Mouse (Mus musculus): ENCODE data around the gene Nucb1.
A peak's percentile ranks its signal among the peaks of the same experiment; 100 is the strongest.
"Not testable (repeated sequence)": the region's sequence is repeated elsewhere in the genome, so short reads cannot be mapped to it uniquely, and the experiment has no call there.

Nucb1 gene

DNA sequence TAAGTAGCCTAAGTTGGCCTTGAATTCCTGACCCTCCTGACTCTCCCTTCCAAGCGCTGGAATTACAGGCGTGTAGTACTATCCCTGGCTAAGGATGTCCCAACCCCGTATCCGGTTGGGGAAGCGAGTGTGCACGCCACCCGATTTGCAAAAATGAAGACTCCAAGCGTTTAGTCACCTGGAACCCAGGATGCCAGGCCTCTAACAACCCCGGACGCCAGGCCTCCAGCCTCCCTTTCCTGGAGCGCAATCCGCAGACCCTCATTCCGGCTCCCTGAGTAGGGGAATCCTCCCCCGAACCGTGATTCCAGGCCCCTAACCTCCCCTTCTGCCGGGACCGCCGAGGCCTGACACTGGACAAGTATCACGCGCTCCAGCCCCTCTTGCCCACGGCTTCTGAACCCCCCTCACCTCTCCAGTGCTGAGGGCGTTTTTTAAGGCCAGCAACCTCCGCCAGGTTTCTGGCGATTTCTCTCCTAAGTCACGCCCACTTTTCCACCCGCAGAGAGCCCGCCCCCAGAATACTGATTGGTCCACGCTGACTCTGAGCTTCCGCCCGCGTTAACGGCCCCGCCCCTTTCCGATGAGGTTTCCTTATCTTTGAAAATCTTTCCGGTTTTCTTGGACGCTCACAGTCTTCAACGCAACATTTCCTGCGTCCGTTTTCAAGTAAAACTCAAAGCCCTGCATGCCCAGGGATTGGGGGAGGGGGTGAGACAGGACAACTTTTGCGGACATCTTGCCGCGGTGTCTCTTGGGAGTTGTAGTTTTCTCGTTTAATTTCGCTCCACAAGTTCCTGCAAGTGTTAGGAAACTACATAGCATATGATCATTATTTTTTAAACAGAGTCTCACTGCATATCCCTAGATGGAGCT is at the start of gene Nucb1:
TSS of gene Nucb1 (minus strand) at position 495 of the 876 bp plus-strand sequence.
- DNase-seq = peak; percentile 92 to 93

DNA sequence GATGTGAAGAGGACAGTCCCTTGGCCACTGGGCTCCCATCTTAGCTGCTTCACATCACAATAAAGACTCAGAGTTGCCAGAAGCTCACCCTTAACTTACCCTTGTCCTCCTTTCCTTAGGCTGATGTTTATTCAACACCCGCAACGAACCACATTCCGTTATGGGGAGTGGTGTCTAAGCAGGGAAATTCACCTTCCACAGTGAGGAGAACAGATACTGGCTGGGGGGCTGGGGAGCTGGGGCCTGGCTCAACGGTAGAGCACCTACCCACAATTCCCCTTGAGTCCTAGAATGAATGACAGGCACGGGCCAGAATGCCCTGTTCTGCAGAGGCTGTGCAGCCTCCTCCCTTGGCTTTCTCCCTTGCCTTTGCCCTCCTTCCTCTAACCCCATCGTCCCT is 48.7 kb upstream of the Nucb1 start:
- no peak for DNase-seq

DNA sequence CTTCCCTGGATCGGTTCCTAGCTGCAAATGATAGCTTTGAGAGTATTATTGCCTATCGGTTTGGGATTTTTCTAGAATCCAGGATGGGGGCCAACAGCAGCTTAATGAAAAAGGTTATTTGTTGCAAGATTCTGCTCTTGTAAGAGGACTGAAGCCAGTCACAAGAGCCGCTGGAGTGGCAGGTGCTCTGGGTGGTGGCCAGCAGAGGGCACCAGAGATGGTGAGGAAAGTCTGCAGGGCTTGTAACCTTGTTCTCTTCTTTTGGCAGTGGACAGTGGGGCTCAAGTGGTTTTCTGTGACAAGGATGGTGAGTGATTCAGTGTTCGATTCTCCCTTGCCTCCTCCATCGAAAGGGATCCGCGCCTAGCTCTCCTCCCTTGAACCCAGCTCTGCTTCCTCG is 45.6 kb upstream of the Nucb1 start:
- DNase-seq = peak; percentile 88 to 93

DNA sequence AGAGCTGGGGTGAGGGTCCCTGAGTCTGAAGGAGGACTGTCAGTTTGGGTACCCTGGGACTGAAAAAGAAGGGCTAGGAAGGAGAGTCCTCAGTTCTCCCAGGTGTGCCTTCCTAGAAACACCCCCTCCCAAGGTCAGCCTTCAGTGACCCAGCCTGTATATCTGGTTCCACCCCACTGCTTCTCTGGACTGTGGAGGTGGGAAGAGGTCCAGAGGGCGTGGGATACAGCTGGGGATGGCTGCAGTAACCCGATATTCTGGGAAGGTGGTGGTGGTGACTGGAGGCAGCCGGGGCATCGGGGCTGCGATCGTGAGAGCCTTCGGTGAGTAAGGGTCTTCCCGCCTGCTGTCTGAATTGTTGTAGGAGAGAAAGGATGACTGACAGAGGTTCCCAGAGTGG is 44.5 kb upstream of the Nucb1 start, which contains the start of gene Hsd17b14:
TSS of gene Hsd17b14 (plus strand) at position 150 of the 400 bp plus-strand sequence.
- DNase-seq = no peak

DNA sequence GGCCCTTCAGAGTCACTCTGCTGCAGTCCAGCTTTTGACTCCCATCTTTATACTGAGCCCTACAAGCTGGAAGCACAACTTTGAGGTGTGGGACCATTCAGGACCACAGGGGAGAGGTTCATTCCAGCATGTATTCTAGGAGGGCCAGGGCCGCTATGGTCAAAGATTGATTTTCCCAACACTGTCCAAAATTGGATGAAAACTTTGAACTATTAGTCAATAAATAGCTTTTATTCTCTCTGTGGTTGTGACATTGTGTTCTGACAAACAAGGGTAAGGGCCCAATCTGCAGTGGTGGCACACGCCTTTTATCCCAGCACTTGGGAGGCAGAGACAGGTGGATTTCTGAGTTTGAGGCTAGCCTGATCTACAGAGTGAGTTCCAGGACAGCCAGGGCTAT is 43.8 kb upstream of the Nucb1 start:
- no peak for DNase-seq

DNA sequence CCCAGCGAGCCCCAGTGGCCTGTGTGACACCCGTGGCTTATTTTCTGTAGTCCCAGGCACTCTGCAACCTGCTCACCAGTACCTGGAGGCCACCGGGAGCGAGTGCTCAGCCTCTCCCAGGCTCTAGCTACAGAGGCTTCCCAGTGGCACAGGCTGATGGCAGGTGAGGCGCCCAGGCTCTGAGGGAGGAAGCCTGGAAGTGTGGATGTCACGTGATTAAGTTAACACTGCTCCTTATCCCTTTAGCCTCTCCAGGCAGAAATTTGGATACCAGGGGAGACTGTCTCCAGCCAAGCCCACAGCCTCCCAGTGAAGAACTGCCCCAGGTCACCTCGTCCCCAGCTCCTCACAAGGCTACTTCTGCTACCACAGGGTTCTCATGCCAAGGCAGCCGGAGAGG is 43.3 kb upstream of the Nucb1 start:
- no peak for DNase-seq

DNA sequence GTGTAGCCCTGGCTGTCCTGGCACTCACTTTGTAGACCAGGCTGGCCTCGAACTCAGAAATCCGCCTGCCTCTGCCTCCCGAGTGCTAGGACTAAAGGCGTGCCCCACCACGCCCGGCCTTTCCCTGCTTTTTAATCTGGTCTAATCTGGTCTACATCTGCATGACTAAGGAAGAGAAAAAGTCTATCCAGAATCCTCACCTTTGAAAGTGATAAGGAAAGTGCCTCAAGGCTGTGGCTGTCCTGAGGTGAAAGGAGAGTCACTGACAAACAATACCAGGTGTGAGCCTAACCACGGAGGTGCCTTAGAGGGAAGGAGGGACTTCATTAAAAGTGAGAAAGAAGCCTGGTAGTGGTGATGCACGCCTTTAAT is 41.3 kb upstream of the Nucb1 start:
- no peak for DNase-seq

DNA sequence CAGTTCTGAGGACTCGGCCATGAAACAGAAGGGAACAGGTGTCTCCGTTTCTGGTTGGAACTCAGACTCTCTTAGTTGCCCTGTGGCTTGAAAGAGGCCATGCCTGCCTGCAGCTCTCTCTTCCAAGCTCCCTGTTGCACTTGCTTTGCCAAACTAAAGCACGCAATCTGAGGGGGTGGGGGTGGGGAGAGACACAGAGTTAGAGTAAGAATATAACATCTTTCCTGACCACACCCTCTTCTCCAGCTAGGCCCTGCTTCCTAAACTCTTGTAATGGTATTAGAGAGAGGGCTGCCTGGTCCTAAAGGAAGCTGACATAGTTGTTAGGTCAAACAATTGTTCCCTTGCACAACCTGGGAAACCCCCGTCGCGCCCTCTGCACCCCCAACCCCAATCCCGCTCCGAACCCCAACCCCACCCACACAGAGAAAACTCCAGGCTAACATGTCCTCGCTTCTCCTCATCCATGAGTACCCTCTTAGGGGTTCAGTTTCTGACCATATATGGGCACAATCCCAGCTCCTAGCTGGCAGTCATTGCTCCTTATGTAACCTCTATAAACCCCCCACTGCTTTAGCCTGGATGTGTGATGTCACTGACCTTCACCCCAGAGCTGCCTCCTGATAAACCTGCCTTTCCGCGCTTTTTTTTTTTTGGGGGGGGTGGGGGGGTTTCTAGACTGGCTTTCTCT is 40.8 kb upstream of the Nucb1 start:
- DNase-seq = no peak

DNA sequence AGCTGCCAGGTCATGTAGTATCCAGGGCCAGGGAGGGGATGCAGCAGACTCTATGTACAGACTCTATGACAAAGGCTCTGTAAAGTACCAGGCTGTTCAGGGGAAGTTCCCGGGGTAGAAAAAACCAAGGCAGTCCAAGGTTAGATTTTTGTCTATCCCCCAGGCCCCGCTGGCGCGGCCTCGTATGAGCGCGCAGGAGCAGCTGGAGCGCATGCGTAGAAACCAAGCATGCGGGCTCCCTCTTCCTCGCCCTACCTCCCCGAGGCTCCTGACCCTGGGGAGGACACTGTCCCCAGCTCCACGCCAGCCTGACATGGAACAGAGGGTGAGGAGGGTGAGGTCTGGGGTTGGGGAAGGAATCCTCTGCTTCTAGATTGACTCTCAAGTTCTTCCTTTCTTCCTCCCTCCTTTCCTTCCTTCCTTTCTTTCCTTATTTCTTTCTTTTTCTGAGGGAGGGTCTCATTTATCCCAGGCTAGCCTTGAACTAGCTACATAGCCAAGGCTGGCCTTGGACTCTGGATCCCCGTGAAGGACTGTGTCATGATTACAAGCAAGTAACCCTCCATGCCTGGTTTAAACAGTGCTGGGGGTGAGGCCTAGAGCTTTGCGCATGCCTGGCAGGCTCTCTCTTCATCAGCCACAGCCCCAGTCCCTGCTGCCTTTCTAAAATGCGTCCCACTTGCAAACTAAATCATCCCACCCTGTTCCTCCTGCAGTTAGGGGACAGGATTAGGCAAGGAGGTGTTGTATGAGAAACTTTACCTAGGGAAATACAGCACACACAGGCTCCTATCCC is 39.6 kb upstream of the Nucb1 start:
- DNase-seq = no peak

DNA sequence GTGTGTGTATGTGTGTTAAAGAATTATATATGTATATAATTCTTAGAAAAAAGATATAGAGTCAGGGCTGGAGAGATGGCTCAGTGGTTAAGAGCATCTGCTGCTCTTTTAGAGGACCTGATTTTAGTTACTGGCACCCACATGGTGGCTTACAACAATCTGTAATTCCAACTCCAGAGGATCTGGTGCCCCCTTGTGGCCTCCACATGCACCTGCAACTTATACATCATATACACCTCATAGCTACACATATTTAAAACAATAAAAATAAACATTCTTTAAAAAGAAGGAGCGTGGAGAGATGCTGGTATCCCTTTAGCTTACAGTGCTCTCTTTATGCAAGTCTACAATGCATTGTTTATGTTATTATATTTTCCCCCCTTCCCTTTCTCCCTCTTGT is 34.3 kb upstream of the Nucb1 start:
- DNase-seq = no peak

DNA sequence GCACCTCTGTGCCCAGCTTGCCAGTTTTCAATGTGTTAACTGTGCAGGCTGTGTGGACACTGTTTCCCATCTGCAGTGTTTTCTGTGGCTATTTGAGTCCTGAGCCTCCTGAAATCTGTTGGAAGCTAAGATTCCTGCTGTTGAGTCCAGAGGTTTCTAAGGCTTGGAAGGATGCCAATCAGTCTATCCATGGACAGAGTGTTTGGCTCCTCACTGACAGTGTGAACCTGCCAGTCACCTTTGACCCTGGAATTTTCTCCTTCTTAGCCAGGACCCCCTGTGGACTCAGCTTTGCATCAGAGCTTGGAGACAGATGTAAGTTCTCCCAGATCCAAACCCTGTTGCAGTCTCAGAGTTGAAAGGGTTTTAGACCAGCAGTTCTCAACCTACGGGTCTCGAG is 30.0 kb upstream of the Nucb1 start:
- DNase-seq = no peak

DNA sequence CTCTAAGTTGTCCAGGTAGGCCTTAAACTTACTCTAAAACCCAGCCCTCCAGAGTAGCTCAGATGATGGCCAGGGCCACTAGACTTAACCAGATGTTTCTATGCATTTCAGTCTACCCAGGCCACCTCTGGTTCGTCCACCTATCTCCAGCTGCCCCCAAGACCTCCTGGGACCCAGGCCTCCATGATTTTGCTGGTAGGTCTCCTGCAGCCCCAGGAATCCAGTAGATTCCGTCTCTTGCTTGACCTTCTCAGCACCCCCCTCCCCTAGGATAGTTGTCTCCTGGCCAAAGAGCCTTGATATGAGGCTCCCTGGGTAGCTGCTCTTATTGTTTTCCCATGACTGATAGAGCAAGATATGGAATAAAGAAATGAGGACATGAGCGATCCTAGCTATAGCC is 28.9 kb upstream of the Nucb1 start:
- no peak for DNase-seq

DNA sequence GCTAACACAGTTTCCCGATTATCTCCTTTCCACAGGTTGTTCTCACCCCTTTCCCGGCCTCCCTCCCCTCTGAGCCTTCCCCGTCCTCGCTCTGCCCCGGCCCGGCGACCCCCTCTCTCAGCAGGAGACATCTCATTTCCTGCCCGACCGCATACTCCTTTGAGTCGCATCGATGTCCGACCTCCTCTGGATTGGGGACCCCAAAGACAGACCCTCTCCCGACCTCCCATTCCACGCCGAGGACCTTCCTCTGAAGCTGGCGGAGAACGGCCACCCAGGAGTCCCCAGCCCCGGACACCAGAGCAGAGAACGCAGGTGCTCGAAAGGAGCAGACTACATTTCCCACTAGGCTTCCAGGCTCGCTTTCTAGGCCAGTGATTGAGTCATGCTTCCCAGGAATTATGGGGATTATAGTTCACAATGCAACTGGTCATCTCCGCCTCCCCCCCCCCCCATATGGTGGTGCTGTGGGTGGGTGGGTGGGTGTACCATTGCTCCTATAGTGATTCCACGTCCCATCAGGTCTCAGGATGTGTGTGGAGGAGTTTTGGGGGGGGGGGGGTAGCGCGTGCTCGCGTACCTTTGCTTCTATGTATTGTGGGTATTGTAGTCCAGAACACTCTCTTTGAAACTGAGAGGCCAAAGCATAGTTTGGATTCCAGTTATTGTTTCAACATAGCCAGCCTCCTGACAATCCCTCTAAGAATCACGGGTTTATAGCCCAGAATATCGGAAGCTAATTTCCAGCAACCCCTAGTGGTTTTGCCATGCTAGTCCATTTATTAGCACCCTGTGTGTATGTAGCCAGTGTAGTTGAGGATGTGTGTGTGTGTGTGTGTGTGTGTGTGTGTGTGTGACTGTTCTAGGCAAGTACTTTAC is 28.2 kb upstream of the Nucb1 start:
- peak; percentile 72 to 78 for DNase-seq

DNA sequence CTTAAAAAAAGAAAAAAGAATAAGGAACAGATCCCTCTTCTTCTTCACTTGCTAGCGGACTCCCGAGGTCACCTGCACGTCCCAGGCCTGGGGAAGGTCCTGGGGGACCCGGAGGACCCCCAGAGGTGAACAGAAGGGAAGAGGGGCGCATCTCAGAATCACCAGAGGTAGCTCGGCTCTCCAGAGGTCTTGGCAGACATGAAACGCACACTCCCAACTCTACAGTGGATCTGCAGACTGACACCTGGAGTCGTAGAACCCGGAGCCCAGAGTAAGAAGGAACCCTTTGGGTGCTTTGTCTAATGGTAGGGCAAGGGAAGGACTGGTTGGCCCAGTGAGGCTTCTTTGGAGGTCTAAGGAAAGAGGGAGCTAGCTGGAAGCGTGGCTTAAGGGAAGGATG is 27.4 kb upstream of the Nucb1 start:
- DNase-seq = peak in 1 of 2 experiments; percentile 17

DNA sequence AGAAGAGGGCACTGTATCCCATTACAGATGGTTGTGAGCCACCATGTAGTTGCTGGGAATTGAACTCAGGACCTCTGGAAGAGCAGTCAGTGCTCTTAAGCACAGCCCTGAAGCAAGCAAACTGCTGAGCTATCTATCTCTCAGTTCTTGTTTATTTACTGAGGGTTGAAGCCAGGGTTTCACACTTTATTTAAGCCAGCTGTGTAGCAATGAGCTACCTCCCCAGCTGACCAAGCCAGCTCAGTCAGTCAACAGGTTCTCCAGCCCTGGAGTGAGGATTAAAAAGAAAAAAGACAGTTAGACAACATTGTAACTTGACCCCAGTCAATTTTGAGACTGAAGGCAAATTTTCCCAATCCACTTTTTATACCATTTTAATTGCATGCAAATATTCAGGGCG is 25.5 kb upstream of the Nucb1 start:
- DNase-seq = no peak

DNA sequence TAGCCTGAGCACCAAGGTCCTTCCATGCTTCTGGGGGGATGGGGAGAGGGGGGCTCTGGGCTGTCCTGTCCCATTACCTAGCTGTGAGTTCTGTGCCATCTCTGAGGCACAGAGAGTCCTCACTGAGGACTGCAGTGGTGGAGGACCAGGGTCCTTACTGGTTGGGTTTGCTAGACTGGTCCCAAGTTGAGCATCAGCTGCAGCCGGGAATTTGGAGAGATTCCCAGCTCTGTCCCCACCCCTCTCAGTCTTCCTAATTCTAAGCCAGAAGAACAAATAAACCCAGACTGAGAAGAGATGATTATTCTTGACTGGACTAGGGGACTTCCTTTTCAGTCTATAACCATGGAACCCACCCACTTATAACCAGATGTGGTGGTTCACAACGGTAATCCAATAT is 20.4 kb upstream of the Nucb1 start:
- DNase-seq = no peak

DNA sequence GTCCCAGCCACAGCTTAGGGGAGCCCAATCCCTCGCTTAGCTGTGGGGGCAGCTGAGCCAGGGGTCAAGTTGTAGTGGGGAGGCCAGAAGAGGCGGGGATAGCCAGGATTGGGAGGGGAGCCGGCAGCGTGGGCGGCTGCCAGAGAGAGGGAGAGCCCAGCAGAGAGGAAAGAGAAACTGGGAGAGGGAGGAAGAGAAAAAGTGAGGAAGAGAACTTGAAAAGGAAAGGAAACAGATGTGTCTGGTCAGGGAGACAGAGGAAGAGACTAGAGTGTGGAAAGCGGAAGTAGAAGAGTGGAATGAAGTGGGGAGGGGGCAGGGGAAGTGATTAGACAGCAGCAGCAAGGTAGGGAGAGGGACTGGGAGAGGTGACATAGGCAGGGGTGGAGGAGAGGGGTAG is 19.3 kb upstream of the Nucb1 start:
- no peak for DNase-seq

DNA sequence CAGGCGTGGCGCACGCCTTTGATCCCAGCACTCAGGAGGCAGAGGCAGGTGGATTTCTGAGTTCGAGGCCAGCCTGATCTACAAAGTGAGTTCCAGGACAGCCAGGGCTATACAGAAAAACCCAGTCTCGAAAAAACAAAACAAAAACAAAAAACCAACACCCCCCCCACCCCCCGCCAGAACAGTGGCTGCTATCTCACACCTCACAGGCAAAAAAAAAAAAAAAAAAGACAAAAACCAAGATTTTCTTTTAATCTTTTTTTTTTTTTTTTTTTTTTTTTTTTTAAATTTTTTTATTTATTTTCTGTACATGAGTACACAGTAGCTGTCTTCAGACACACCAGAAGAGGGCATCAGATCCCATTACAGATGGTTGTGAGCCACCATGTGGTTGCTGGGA is 17.0 kb upstream of the Nucb1 start:
- not testable (repeated sequence) for DNase-seq

DNA sequence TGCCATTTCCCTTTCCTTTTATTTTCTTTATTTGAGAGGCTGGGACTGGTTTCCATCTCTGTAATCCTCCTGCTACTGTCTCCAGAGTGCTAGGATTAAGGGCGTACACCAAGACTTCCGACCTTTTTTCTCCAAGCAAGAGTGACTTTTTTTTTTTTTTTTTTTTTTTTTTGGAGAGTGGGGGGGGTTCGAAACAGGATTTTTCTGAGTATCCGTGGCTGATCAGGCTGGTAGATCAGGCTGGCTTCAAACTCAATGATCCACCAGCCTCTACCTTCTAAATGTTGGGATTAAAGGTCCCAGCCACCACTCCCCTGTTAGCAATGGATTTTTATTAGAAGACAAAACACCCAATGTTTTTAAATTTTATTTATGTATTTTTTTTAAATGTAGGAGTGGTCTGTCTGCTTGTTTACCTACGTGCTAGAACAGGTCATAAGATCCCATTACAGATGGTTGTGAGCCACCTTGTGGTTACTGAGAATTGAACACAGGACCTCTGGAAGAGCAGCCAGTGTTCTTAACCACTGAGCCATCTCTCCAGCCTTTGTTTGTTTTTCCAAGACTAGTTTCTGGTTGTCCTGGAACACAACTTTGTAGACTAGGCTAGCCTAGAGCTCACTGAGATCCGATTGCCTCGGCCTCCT is 16.4 kb upstream of the Nucb1 start:
- DNase-seq = peak; percentile 34 to 49

DNA sequence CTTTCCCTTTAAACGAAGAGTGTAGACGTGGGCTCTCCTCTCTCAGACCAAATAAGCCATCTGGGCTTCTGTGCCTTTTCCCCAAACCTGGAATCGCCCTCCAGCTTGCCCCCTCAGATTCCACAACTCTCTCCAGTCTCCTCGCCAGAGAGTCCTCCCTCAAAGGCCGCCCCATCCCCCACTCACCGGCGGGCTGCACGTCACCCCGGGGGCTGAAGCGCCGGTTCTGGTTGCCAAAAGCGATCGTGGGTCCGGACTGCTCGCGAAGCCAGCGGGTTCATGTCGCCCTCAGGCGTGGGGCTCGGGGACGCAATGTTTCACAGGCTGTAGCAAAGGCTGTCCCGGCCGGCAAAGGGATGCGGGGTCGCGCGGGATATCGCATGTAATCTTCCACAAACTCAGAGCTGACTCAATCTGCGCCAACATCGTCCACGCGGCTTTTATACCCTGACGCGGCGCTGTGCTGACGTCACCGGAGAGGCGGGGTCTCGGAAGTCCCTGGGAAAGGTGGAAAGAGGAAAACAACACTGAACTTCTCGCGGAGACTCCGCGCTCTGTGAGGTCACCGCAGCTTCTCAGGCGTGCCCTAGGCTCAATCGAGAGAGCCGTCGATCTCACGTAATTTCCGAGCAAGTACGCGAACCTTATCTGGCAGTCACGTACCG is 15.7 kb upstream of the Nucb1 start, which contains the start of the genes Ppp1r15a and Plekha4:
TSS of gene Ppp1r15a (minus strand) at position 460 of the 665 bp plus-strand sequence.
TSS of gene Plekha4 (plus strand) at position 522 of the 665 bp plus-strand sequence.
- peak; percentile 96 to 98 for DNase-seq

Measured in cerebellum, postnatal 25 days (tissue).